In the genomic region with DNA sequence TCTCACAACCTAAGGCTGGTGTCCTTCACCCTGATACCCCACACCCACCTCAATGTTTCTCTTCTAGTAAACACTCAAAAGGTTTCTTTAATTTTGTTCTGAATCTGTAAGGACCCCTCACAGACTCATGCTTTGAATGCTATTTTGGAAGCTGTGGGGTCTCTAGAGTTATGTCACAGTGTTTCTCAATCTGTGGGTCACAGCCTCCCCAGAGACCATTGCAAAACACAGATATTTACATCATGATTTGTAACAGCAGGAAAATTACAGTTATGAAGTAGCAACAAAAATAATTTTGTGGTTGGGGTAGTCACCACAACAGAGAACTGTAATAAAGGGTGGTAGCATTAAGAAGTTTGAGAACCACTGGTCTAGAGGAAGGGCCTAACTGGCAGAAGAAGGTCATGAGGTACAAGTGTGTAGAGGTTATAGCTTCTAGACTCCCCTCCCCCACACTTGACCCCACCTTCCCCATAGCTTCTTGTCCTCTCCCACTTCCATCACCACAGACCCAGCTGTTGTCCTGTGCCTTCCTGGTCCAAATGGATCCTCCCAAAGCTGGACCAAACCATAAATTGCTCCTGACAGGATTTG, we compare ENCODE assay signal across 30 mouse cellular contexts. TPM values are rescaled to one million over a fixed set of nuclear protein-coding genes. Genes with fewer than 3 reads are reported as not detected.
"Had no signal": no experiment of that assay in that cellular context is flagged by ENCODE, and none has a peak within 500 bp of the region (broad histone marks: within the 10 kb centered on the region; RNA-seq: fewer than 3 reads in every experiment).

No protein-coding gene starts in this region.

- H3K4me2 ChIP-seq: limb, embryonic 12.5 days; limb, embryonic 15.5 days; liver, embryonic 11.5 days; lung, embryonic 14.5 days; midbrain, embryonic 13.5 days had no signal

- H3K9ac ChIP-seq: limb, embryonic 12.5 days; limb, embryonic 15.5 days; liver, embryonic 14.5 days; liver, postnatal 0 days; lung, embryonic 14.5 days; midbrain, embryonic 13.5 days had no signal

- ATAC-seq: liver, postnatal 0 days; lung, postnatal 0 days; midbrain, embryonic 13.5 days; midbrain, embryonic 16.5 days had no signal

- H3K27ac ChIP-seq: limb, embryonic 12.5 days; limb, embryonic 15.5 days; liver, embryonic 14.5 days; midbrain, embryonic 10.5 days; midbrain, embryonic 13.5 days; stomach, postnatal 0 days had no signal

- H3K36me3 ChIP-seq: limb, embryonic 12.5 days; limb, embryonic 15.5 days; midbrain, embryonic 10.5 days; midbrain, embryonic 13.5 days had no signal

- DNase-seq: kidney, adult 9 months; kidney, postnatal 14 days; kidney, postnatal 4 days; left cerebral cortex, postnatal 4 days; liver, postnatal 0 days; lung, embryonic 14.5 days; lung, postnatal 36 days; right cerebral cortex, postnatal 14 days; right cerebral cortex, postnatal 4 days; thymus, adult 2 months; thymus, postnatal 14 days; thymus, postnatal 4 days had no signal

- H3K4me3 ChIP-seq: limb, embryonic 12.5 days; limb, embryonic 15.5 days; midbrain, embryonic 10.5 days; midbrain, embryonic 13.5 days had no signal

- H3K9me3 ChIP-seq: limb, embryonic 12.5 days; limb, embryonic 15.5 days; midbrain, embryonic 10.5 days; midbrain, embryonic 13.5 days had no signal

- H3K27me3 ChIP-seq: limb, embryonic 12.5 days; limb, embryonic 15.5 days; midbrain, embryonic 13.5 days had no signal

- H3K4me1 ChIP-seq: midbrain, embryonic 10.5 days; midbrain, embryonic 13.5 days had no signal

RNA-seq across cellular contexts. Expression of gene Dhrs7c, which starts 2.2 kb away (rescaled TPM):
- total RNA-seq: layer of hippocampus, adult 18-20 months; left cerebral cortex, adult 8-10 months; monocyte, adult 5-6 weeks had no signal
- polyA plus RNA-seq: liver, embryonic 11.5 days; liver, embryonic 14.5 days; liver, postnatal 0 days; lung, embryonic 14.5 days; midbrain, embryonic 10.5 days; midbrain, embryonic 13.5 days; midbrain, embryonic 16.5 days; neural tube, embryonic 14.5 days; stomach, embryonic 14.5 days; stomach, postnatal 0 days had no signal

RNA-seq across cellular contexts. Expression of gene Gsg1l2, which starts 25.8 kb away (rescaled TPM):
- total RNA-seq: layer of hippocampus, adult 18-20 months; layer of hippocampus, postnatal 14 days; left cerebral cortex, adult 8-10 months; left cerebral cortex, postnatal 14 days; left cerebral cortex, postnatal 4 days; monocyte, adult 5-6 weeks had no signal
- polyA plus RNA-seq: kidney, embryonic 16.5 days; limb, embryonic 12.5 days; limb, embryonic 15.5 days; liver, embryonic 11.5 days; liver, embryonic 14.5 days; liver, postnatal 0 days; lung, embryonic 14.5 days; lung, postnatal 0 days; midbrain, embryonic 10.5 days; midbrain, embryonic 13.5 days; midbrain, embryonic 16.5 days; neural tube, embryonic 11.5 days; neural tube, embryonic 14.5 days; stomach, embryonic 14.5 days; stomach, postnatal 0 days; thymus, adult 2 months had no signal

RNA-seq across cellular contexts. Expression of gene Glp2r, which starts 29.3 kb away (rescaled TPM):
- total RNA-seq: monocyte, adult 5-6 weeks had no signal
- polyA plus RNA-seq: limb, embryonic 12.5 days; lung, postnatal 0 days; midbrain, embryonic 10.5 days; midbrain, embryonic 13.5 days; neural tube, embryonic 11.5 days; neural tube, embryonic 14.5 days had no signal
